Mouse (Mus musculus) activated CD4-positive, CD25-positive, alpha-beta regulatory T cell, adult 4 months (primary cell): ENCODE data around the gene Ankrd39. TPM values are rescaled to one million over a fixed set of nuclear protein-coding genes. Genes with fewer than 3 reads are reported as not detected.

ENCODE experiments used
- polyA plus RNA-seq, 2 experiments: library from polyadenylated mRNA; unstranded; fragments of 100-300 nt; shearing (Covaris generic); gene quantifications; one replicate each; pipeline ENCODE4 v1.2.1; 2017

Gene Ankrd39
- polyA plus RNA-seq, 2 experiments from 2014 or later, result 21.5 to 21.6 TPM

Other genes starting within 250 kb of the Ankrd39 start
- gene Arid5a, start 239.7 kb downstream of the Ankrd39 start, polyA plus RNA-seq, result 10 to 100 TPM; 74.3 to 91.9 TPM
- gene Kansl3, start 178.3 kb downstream of the Ankrd39 start, polyA plus RNA-seq, result 10 to 100 TPM; 43.4 to 44.7 TPM
- under 1 TPM in 1 of 2 experiments, not detected in 1; 0.42 TPM for gene Fer1l5, start 175.2 kb downstream of the Ankrd39 start, polyA plus RNA-seq
- 10 to 100 TPM in 1 of 2 experiments, 1 to 10 TPM in 1; 9.1 to 13.3 TPM for gene Lman2l, start 102.2 kb downstream of the Ankrd39 start, polyA plus RNA-seq
- gene Cnnm4, start 75.8 kb downstream of the Ankrd39 start, polyA plus RNA-seq, result 10 to 100 TPM in 1 of 2 experiments, 1 to 10 TPM in 1; 9.0 to 10.4 TPM
- gene Cnnm3, start 35.6 kb downstream of the Ankrd39 start, polyA plus RNA-seq, result 1 to 10 TPM; 4.0 to 5.5 TPM
- gene Ankrd23, start 10.6 kb downstream of the Ankrd39 start, polyA plus RNA-seq, result 10 to 100 TPM; 28.7 to 52.4 TPM
- gene Gm42417, start 8.0 kb downstream of the Ankrd39 start, polyA plus RNA-seq, result under 1 TPM in 1 of 2 experiments, not detected in 1; 0.73 TPM
- gene Sema4c, start 10.9 kb upstream of the Ankrd39 start, polyA plus RNA-seq, result under 1 TPM in 1 of 2 experiments, not detected in 1; 0.13 TPM
- not detected for gene Fam178b, start 135.7 kb upstream of the Ankrd39 start, polyA plus RNA-seq
- gene Cox5b, start 144.0 kb upstream of the Ankrd39 start, polyA plus RNA-seq, result 100 to 1,000 TPM; 325 to 418 TPM
- gene 4933424G06Rik, start 162.7 kb upstream of the Ankrd39 start, polyA plus RNA-seq, result not detected
- gene Actr1b, start 167.0 kb upstream of the Ankrd39 start, polyA plus RNA-seq, result 10 to 100 TPM; 41.9 to 51.7 TPM
- gene Zap70, start 214.4 kb upstream of the Ankrd39 start, polyA plus RNA-seq, result 100 to 1,000 TPM; 171 to 269 TPM